Mouse (Mus musculus) spleen, adult 18-20 months (tissue): ENCODE measurements around the gene Prm1.
"Not testable (repeated sequence)": the region's sequence is repeated elsewhere in the genome, so short reads cannot be mapped to it uniquely, and the experiment has no call there.

Source experiments
- DNase-seq, 2 experiments: peaks; one replicate each; pipeline ENCODE4 v3.0.0; 2022; ENCODE audit warnings: mixed read lengths in 2 of 2

The Prm1 gene

DNA sequence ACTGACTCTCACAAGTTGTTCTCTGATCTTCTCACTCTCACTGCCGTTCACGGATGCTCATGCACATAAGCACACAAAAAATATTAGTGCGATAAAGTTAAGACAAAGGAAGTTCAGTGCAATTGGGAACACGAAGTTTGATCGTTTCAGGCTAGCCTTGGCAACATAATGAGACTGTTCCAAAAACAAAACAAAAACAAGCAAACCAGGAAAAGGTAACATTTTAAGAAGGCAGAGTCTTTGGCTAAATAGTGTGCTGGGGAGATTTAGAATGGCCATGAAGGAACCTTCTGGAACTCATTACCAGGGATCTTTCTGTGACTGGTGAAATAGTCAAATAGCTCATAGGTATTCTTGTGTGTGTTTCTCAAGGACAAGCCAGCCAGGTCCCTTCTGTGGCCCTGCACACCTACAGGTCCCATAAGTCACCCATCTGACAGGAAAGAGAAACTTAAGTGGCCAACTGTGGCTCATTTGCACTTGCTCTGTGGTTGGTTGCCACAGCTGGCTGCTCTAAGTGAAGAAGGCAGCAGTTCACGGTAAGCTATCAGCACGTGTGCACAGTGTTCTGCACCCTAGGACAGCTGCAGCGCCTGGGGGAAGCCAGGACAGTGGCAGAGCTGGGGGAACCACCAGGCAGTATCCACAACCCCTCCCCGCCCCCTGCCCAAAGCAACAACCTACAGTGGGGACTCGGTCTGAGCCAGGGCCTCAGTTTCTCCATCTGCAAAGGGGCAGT lies at the start of gene Prm1:
TSS of gene Prm1 (minus strand) at position 51 of the 739 bp plus-strand sequence.
- peak; percentile 14 to 38 for DNase-seq

DNA sequence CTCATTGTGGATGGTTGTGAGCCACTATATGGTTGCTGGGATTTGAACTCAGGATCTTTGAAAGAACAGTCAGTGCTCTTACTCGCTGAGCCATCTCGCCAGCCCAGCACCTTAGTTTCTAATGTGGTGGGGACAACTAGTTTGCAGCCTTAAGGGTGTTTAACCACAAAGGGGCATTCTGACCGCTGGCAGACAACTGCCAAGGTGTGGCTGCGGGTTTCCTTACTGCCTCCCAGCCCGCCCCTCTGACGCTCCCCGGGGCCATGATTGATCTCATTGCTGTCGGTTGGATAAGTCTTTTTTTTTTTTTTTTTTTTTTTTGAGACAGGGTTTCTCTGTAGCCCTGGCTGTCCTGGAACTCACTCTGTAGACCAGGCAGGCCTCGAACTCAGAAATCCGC lies 46.6 kb upstream of the Prm1 start:
- not testable (repeated sequence) for DNase-seq

DNA sequence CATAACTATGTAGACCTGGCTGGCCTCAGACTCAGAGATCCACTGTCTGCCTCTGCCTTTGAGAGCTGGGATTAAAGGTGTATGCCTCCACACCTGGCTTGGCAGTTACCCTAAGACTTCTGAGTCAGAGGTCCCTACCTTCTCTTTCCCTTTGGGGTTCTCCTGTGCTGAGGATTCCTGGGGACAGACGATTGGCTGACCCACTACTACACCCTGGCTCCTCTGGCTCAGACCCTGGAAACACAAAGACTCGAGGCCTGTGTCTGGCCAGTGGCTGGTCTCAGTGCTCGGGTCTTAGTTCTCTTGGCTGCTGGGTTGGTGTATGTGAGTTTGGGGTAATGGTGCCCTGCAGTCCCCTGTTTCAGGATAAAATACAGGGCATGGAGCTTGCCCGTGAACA lies 45.3 kb upstream of the Prm1 start:
- DNase-seq: no peak

- no peak for DNase-seq
Measured at GRCm38 (mm10) chr16:10849965-10850861, 44.6 kb upstream of the Prm1 start.

GRCm38 (mm10) chr16:10846503-10846902 lies 40.9 kb upstream of the Prm1 start:
- peak; percentile 35 to 62 for DNase-seq

GRCm38 (mm10) chr16:10845952-10846351 lies 40.3 kb upstream of the Prm1 start:
- no peak for DNase-seq

GRCm38 (mm10) chr16:10844319-10844670 lies 38.7 kb upstream of the Prm1 start:
- DNase-seq: peak in 1 of 2 experiments; percentile 18

DNA sequence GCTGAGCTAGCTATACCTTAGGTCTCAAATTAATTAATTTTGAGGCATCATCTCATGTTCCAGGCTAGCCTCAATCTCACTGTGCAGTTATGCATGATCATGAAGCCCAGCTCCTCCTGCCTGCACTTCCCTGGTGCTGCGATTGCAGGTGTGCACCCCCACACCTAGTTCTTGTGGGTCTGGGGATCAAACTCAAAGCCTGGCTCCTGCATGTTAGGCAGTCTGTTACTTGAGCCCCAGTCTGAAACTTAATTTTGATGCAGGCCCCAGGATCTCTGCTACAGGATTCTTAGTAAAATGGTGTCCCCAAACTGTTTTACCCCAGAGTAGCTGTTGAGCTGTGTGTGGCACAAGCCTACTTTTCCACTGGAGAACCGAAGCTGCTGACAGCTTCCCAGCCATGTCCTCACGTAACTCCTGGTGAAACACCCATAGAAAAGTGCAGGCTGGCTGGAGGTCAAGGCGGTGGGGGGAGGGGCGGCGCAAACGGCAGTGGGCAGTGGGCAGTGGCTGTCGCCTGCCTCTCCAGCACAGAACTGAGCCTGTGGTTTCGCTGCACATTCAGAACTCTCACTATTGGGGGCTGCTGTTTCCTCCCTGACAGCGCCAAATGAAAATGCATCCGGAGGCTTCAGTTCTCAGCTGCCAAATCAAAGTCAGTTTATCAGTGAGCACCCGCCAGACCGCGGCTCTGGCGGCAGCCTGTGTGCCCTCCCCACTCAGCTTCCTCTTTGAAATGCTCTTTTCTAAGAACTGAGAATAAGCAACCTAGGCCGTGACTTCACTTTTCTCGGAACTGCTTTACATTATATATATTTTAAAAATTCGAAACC lies 38.1 kb upstream of the Prm1 start:
- DNase-seq: peak; percentile 51 to 57

- no peak for DNase-seq
Measured at GRCm38 (mm10) chr16:10842282-10842855, 36.7 kb upstream of the Prm1 start.

DNA sequence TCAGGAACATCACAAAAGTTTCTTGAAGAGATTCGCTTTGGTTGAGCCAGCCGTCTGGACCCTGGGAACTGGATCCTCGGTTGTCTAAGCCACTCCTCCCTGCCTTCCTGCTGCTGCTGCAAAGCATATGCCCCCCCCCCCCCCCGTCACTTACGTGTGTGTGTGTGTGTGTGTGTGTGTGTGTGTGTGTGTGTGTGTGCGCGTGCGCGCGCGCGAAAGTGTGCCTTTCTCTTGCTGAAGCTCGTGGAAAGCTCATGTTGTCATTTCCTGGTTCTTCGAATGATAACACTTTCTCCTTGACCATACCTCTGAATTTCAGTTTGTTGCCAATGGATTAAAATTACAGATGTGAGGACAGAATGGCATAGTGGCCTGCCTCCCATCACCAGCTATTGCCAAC lies 34.4 kb upstream of the Prm1 start:
- no peak for DNase-seq

DNA sequence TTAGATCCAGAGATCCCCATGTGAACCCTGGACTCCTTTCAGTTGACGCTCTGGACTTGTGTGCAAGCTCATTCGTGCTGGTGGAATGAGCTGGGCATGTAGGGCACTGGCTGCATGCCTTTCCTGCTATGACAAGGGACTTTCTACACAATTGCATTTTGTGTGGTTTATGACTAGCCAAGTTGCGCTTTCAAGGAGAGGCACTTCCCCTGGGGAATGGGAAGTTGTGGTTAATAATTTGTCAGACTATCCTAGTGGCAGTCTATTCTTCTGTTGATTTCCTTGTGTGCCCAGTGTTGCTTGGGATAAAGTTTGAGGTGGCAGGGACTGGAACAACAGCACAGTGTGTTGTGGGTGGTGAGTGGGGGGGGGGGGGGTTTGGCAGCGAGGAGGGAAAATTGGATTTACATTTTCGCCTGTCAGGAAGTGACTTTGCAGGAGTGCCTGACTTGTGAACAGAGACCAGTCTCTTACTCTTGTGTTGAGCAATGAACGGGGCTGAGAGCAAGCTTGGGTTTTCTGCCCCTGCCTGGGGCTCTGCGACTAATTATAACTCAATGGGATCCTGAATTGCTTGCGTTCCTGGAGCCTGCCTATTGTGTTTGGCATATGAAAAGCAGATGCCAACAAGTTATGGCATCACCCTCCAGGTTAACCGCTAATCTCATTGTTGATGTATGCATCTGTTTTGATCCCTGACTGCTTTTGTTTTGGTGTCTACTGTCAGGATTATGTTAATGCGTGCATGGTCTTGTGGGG lies 33.0 kb upstream of the Prm1 start:
- DNase-seq: no peak

- no peak for DNase-seq
Measured at GRCm38 (mm10) chr16:10837903-10838302, 32.3 kb upstream of the Prm1 start.

- no peak for DNase-seq
Measured at GRCm38 (mm10) chr16:10837250-10837649, 31.6 kb upstream of the Prm1 start.

DNA sequence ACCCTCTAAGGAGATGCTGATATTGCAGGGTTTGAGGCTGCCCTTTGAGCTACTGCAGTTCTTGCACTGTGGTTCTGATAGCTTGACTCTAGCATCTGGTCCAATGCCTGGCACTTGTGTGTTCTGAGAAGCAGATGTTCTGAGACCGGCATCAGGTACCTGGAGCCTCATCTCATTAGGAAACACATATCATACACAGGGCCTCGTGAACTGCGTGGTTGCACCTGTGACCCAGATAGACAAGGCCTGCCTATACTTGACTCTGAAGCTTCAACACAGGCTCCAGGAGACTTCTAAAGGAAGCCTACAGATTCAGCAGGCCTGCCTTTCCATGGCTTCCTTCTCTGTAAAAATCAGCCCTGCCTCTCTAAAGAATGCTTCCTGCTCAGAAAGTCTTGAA lies 30.7 kb upstream of the Prm1 start:
- no peak for DNase-seq

DNA sequence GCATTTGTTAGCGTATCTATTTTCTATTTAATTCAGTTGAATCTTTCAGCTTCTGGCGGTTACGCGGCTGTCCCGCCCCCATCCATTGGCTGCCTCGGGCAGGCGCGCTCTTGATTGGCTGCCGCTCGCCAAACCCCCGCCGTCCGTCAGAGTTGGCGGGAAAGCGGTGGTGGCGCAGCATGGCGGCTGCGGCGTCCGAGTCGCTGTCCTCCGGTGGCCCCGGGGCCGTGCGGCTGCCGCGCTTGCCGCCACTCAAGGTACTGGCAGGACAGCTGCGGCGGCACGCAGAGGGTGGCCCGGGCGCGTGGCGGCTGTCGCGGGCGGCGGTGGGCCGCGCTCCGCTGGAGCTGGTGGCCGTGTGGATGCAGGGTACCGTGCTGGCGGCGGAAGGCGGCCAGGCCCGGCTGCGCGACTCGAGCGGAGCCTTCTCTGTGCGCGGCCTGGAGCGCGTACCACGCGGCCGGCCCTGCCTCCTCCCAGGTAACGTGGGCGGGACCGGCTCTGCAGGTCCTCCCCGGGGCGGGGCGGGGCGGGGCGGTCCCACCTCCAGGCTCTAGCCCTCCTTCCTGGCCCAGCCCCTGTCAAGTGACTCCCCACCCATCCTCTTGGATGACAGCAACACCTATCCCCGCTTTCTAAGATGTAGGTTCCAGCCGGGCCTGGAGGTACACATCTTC lies 29.4 kb upstream of the Prm1 start, which contains the start of gene Rmi2:
TSS of gene Rmi2 (plus strand) at position 149 of the 677 bp plus-strand sequence.
- peak; percentile 74 to 82 for DNase-seq

DNA sequence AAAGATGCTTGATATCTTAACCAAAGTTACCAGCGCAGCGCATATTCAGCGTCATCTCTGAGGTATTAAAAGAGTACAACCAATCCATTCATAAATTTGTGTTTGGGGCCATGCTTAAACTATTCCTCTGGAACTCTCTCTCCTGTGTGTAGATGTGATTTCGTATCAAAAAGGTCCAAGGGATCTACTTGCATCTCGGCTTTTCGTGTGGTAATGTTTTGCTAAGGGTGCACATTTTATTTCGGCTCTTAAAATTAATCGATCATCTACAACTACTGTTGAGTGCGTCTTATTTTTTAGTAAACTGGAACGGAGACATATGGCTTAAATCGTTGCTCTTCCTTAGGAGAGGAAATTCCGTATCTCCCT lies 28.9 kb upstream of the Prm1 start:
- no peak for DNase-seq

DNA sequence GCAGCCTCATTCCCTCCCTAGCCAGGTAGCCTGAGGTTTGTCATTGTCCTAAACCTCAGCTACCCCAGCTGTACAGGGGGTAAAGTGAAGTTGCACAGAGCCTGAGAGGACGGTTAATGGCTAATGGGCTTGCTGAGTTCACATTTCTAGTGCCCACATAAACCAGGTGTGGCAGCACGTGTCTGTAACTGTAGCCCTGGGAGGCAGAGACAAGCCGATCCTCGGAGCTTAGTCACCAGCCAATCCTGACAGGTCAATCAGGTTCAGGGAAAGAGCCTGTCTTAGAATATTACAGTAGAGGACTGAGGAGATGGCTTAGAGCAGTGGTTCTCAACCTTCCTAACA lies 22.8 kb upstream of the Prm1 start:
- DNase-seq: no peak

GRCm38 (mm10) chr16:10827766-10828460 lies 22.3 kb upstream of the Prm1 start:
- no peak for DNase-seq

DNA sequence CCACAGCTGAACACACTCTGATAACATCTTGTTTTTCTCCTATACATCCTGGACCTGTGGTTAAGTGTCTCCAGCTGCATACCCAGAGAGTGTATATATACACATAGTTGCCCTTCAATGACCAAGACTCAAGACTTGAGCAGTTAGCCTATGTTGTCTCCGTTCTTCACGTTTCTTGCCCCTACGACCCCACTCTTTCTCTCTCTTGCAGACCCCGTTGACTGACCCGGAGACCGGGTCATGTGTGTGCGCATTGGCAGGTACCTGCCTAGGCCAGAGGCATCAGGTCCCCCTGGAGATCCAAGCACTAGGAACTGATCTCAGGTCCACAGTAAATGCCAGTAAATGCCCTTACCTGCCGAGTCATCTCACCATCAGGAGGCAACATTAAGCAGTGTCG lies 21.6 kb upstream of the Prm1 start:
- no peak for DNase-seq

DNA sequence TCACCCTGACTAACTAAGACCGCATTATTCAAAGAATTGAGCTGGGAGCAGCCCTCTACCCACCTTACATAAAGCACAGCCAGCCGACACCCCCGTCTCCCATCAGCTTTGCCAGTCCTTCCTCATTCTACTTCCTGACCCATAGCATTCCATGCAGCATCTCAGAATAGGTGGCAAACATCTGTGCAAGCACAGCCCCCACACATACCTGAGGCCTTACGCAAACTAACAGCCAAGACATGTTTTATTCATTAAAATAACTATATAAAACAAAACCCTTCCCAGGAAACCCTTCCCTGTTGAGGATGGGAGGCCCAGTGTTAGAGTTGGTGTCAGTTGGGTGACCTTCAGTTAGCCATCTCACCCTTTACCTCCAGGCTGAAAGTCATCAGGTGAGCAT lies 20.2 kb upstream of the Prm1 start:
- no peak for DNase-seq

GRCm38 (mm10) chr16:10824536-10824935 lies 18.9 kb upstream of the Prm1 start:
- DNase-seq: no peak
